Comparison of ENCODE assay signal across 10 mouse cellular contexts in the genomic region with DNA sequence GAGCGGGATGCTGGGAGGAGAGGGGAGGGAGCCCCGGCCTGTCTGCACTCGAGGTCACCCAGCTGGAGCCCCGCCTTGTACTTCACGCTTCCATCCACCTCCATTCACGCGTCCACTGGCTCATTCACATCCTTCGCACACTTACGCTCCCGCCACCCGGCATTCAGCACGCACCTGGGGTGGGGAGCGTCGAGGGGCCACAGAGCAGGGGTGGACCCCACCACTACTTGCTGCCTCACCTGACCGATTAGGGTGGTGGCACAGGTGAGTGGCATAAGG. TPM values are rescaled to one million over a fixed set of nuclear protein-coding genes. Genes with fewer than 3 reads are reported as not detected.
DNase-seq lines count a peak whose midpoint lies in the region; ATAC-seq and TF ChIP-seq lines count a peak whose summit lies in the region.
"Had no signal": no experiment of that assay in that cellular context is flagged by ENCODE, and none has a peak within 500 bp of the region (broad histone marks: within the 10 kb centered on the region; RNA-seq: fewer than 3 reads in every experiment).

A gene (minus strand): TSS at position 146 of the 279 bp plus-strand sequence.

- H3K4me1 ChIP-seq in heart, embryonic 14.5 days (ENCODE audit: control insufficient read depth in 2 of 2, insufficient read depth in 2 of 2, low read length in 2 of 2), result peaks cover 0 to 11% of the 10 kb centered on the region in 2 experiments; a peak in 3 of 4 replicates
- peaks cover 0 to 3% of the 10 kb centered on the region in 2 experiments; a peak in 1 of 4 replicates for H3K4me1 ChIP-seq in ES-E14 (ENCODE audit: control insufficient read depth in 2 of 2, insufficient read depth in 2 of 2, low read length in 2 of 2, poor library complexity in 1 of 2)
- H3K4me1 ChIP-seq in forebrain, postnatal 0 days (ENCODE audit: insufficient read depth), result 0 out of 2 replicates have a peak, but pooled peaks cover 3% of the 10 kb centered on the region

- H3K27me3 ChIP-seq in heart, embryonic 14.5 days (ENCODE audit: control insufficient read depth, insufficient read depth, low read length), result peaks cover 50% of the 10 kb centered on the region
- peaks cover 19% of the 10 kb centered on the region for H3K27me3 ChIP-seq in forebrain, postnatal 0 days (ENCODE audit: insufficient read depth, low read length)

- no peak within 1 kb of the TSS for H3K27ac ChIP-seq in heart, embryonic 14.5 days (replicated peaks in 1 of 2; ENCODE audit: control insufficient read depth in 1 of 2, insufficient read depth in 1 of 2, low read depth in 2 of 2, low read length in 2 of 2)
- no peak within 1 kb of the TSS for H3K27ac ChIP-seq in ES-E14 (ENCODE audit: insufficient read depth, low read depth, low read length, poor library complexity, severe bottlenecking)
- no peak within 1 kb of the TSS for H3K27ac ChIP-seq in forebrain, postnatal 0 days (ENCODE audit: low read depth, low read length)

- H3K4me3 ChIP-seq in heart, embryonic 14.5 days (ENCODE audit: control insufficient read depth in 1 of 2, insufficient read depth in 1 of 2, low read depth in 1 of 2, low read length in 2 of 2), result peak within 1 kb of the TSS; percentile 7 to 42; a peak in 3 of 4 replicates
- peak within 1 kb of the TSS; percentile 78 to 89 for H3K4me3 ChIP-seq in ES-E14 (ENCODE audit: insufficient read depth in 1 of 2, low read depth in 1 of 2, low read length in 2 of 2, poor library complexity in 1 of 2, severe bottlenecking in 1 of 2)
- peak within 1 kb of the TSS; percentile 40 for H3K4me3 ChIP-seq in forebrain, postnatal 0 days (ENCODE audit: low read depth, low read length)

- in situ Hi-C loops in ES-E14 (cut with MboI; ENCODE audit: low sequenced_read_pairs in 2 of 2, unreplicated experiment in 2 of 2), result no loop called here

- TF ChIP-seq CTCF in forebrain, postnatal 0 days (IDR thresholded peaks at IDR 0.05; ENCODE audit: low read depth), result no peak

- no peaks in the 10 kb centered on the region for H3K36me3 ChIP-seq in heart, embryonic 14.5 days (ENCODE audit: control insufficient read depth, insufficient read depth, low read length)
- no peaks in the 10 kb centered on the region for H3K36me3 ChIP-seq in ES-E14 (ENCODE audit: control insufficient read depth, insufficient read depth, low read length, poor library complexity, severe bottlenecking)
- no peaks in the 10 kb centered on the region for H3K36me3 ChIP-seq in forebrain, postnatal 0 days (ENCODE audit: insufficient read depth)
- H3K36me3 ChIP-seq: G1E had no signal

- no peak for DNase-seq in heart, postnatal 36 days
- peak; percentile 27 for DNase-seq in ES-E14 (ENCODE audit: low read depth, low spot score)
- DNase-seq in forebrain, postnatal 0 days, result no peak
- peak; percentile 24 for DNase-seq in mesoderm, embryonic 11.5 days (ENCODE audit: low read depth, low spot score)
- DNase-seq in thymus, postnatal 36 days, result no peak
- DNase-seq in urinary bladder, postnatal 36 days (ENCODE audit: low spot score in 2 of 2), result no peak
- no peak for DNase-seq in thymus, adult 18-20 months
- DNase-seq: lung, adult 2 months had no signal

- peak within 1 kb of the TSS; percentile 59 for H3K9ac ChIP-seq in heart, embryonic 14.5 days (ENCODE audit: low read length)
- peak within 1 kb of the TSS; percentile 55 for H3K9ac ChIP-seq in ES-E14 (ENCODE audit: insufficient read depth, low read depth, low read length, poor library complexity, severe bottlenecking)
- peak within 1 kb of the TSS; percentile 44 for H3K9ac ChIP-seq in forebrain, postnatal 0 days

- WGBS in heart, embryonic 14.5 days, result under 1% methylated on average over 14 of the region's 15 CpGs
- 6% methylated on average over 14 of the region's 15 CpGs for WGBS in forebrain, postnatal 0 days

- intact Hi-C loops in heart, postnatal 36 days (cut with DNase I), result loop anchor here (2.0 to 5.0 kb wide), 2 partner anchors 24 to 108 kb away; no protein-coding TSS in a partner anchor

- ATAC-seq in heart, embryonic 14.5 days (ENCODE audit: insufficient number of reproducible peaks, insufficient read depth, low FRiP score, low read depth), result no peak
- no peak for ATAC-seq in forebrain, postnatal 0 days

- peak within 1 kb of the TSS; percentile 82 for H3K4me2 ChIP-seq in heart, embryonic 14.5 days (ENCODE audit: low read length)
- peak within 1 kb of the TSS; percentile 83 for H3K4me2 ChIP-seq in forebrain, postnatal 0 days (ENCODE audit: low read depth)

- no peaks in the 10 kb centered on the region for H3K9me3 ChIP-seq in heart, embryonic 14.5 days (ENCODE audit: control insufficient read depth, low read length)
- H3K9me3 ChIP-seq in ES-E14 (ENCODE audit: control insufficient read depth, insufficient read depth, low read depth, low read length), result no peaks in the 10 kb centered on the region
- H3K9me3 ChIP-seq in forebrain, postnatal 0 days (ENCODE audit: low read length), result no peaks in the 10 kb centered on the region
- H3K9me3 ChIP-seq: G1E had no signal

TF ChIP-seq in ES-E14, 5 proteins besides CTCF, POLR2A, EP300 and RAD21:
- TF ChIP-seq MAFK (IDR thresholded peaks at IDR 0.05; ENCODE audit: insufficient read depth, low read depth, low read length) (no peak), ZC3H11A (IDR thresholded peaks at IDR 0.05; ENCODE audit: borderline replicate concordance, low read depth, low read length) (no peak), HCFC1 (IDR thresholded peaks at IDR 0.05; ENCODE audit: borderline replicate concordance, insufficient read depth, low read length) (no peak), CHD2 (IDR thresholded peaks at IDR 0.05; ENCODE audit: low read depth, low read length) (no peak), ZNF384 (IDR thresholded peaks at IDR 0.05; ENCODE audit: low read depth, low read length) (no peak)

RNA-seq across cellular contexts. Expression of the gene that starts here (rescaled TPM):
- 0.15 TPM in 1 of 2 replicates, not detected in the other for polyA plus RNA-seq in heart, embryonic 14.5 days (2014; fragmentation: Nextera tagmentation; extraction: Ambion mirVana)
- not detected for total RNA-seq in heart, postnatal 36 days (2021)
- 0.16 and 0.22 TPM in 2 replicates for total RNA-seq in ES-E14 (2012; rRNA removed)
- total RNA-seq in forebrain, postnatal 0 days (2014; rRNA removed), result 2.4 and 5.0 TPM in 2 replicates
- 1.6 and 2.5 TPM in 2 replicates for polyA plus RNA-seq in forebrain, postnatal 0 days (2015; fragmentation: Nextera tagmentation; extraction: Ambion mirVana)
- total RNA-seq: G1E had no signal
- polyA plus RNA-seq: G1E had no signal

Comparison
In these comparisons a context has a peak if more than half of its experiments do, and no peak if none do; other contexts are left out.
1. Peak in DNase-seq, H3K4me3 ChIP-seq and H3K9ac ChIP-seq in ES-E14; RNA of the gene not detected or under 1 TPM.
2. H3K4me3 ChIP-seq: peak in every context shown above with its lines; median percentile 84 in ES-E14; 40 in forebrain, postnatal 0 days; 24 in heart, embryonic 14.5 days.